22 mouse cellular contexts compared by ENCODE assay signal in the genomic region with DNA sequence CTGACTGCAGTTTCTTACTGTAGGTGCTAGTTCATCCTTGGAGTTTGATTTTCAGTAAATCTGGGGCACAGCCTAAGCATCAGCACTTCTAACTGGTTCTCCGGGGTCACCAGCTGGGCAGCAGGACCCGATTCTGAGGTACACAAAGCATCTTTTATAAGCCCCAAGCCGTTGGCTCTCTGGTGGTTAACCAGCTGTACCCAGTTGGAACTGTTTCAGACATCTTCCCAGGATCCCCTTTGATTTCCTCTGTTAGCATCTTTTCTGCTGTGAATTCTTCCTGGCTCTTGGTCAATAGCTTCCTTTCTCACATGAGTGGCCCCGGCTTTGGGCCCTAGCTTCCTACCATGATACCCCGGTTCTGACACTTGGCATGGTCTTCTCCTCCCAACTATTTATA. TPM values are rescaled to one million over a fixed set of nuclear protein-coding genes. Genes with fewer than 3 reads are reported as not detected.
DNase-seq lines count a peak whose midpoint lies in the region; ATAC-seq and TF ChIP-seq lines count a peak whose summit lies in the region.
"Had no signal": no experiment of that assay in that cellular context is flagged by ENCODE, and none has a peak within 500 bp of the region (broad histone marks: within the 10 kb centered on the region; RNA-seq: fewer than 3 reads in every experiment).

No protein-coding gene starts in this region.

- H3K4me2 ChIP-seq in hindbrain, embryonic 15.5 days: no peak overlapping the region
- H3K4me2 ChIP-seq in hindbrain, embryonic 13.5 days: no peak overlapping the region
- no peak overlapping the region for H3K4me2 ChIP-seq in limb, embryonic 12.5 days
- H3K4me2 ChIP-seq: forebrain, embryonic 12.5 days; limb, embryonic 13.5 days; liver, embryonic 13.5 days; lung, embryonic 15.5 days had no signal

- TF ChIP-seq POLR2A in brain, embryonic 14.5 days (IDR thresholded peaks at IDR 0.05; ENCODE audit: borderline replicate concordance, extremely low read depth, insufficient read depth, insufficient read length, poor library complexity, severe bottlenecking): no peak

- peak; percentile 62 to 64 for DNase-seq in cerebellum, postnatal 10 days
- DNase-seq in cerebellum, adult 9-10 months: no peak
- no peak for DNase-seq in limb, embryonic 10.5 days (ENCODE audit: low spot score)
- peak; percentile 69 for DNase-seq in brain, embryonic 14.5 days (ENCODE audit: low read depth)
- DNase-seq in thymus, adult 18-20 months: no peak
- DNase-seq: adrenal gland, postnatal 10 days; cerebellum, adult 11 months; gastrocnemius, postnatal 25 days; kidney, adult 11 months; liver, embryonic 13.5 days; lung, postnatal 4 days; right cerebral cortex, adult 18-20 months; thymus, postnatal 36 days had no signal

- peaks cover 15% of the 10 kb centered on the region; the same call in 1 of the 2 replicates for H3K4me1 ChIP-seq in hindbrain, embryonic 15.5 days (replicated peaks)
- H3K4me1 ChIP-seq in hindbrain, embryonic 13.5 days (replicated peaks): peaks cover 16% of the 10 kb centered on the region
- H3K4me1 ChIP-seq in limb, embryonic 12.5 days (replicated peaks): peaks cover 11% of the 10 kb centered on the region; the same call in 1 of the 2 replicates
- H3K4me1 ChIP-seq in limb, embryonic 10.5 days: peaks cover 12% of the 10 kb centered on the region
- H3K4me1 ChIP-seq: forebrain, embryonic 12.5 days; liver, embryonic 13.5 days; lung, embryonic 15.5 days had no signal

- H3K4me3 ChIP-seq in hindbrain, embryonic 15.5 days: no peak overlapping the region
- no peak overlapping the region for H3K4me3 ChIP-seq in hindbrain, embryonic 13.5 days
- H3K4me3 ChIP-seq in limb, embryonic 12.5 days (replicated peaks): no peak overlapping the region
- H3K4me3 ChIP-seq in limb, embryonic 10.5 days: no peak overlapping the region
- H3K4me3 ChIP-seq: forebrain, embryonic 12.5 days; left cerebral cortex, adult 2 months; limb, embryonic 13.5 days; liver, embryonic 13.5 days; lung, embryonic 15.5 days had no signal

- WGBS in hindbrain, embryonic 15.5 days: 48% methylated on average over 5 of the region's 5 CpGs
- WGBS in hindbrain, embryonic 13.5 days: 76% methylated on average over 5 of the region's 5 CpGs
- WGBS in limb, embryonic 12.5 days: 83% methylated on average over 5 of the region's 5 CpGs
- 90% methylated on average over 5 of the region's 5 CpGs for WGBS in limb, embryonic 10.5 days

- no peak overlapping the region for H3K9ac ChIP-seq in hindbrain, embryonic 15.5 days
- H3K9ac ChIP-seq in hindbrain, embryonic 13.5 days: no peak overlapping the region
- H3K9ac ChIP-seq in limb, embryonic 12.5 days (replicated peaks): no peak overlapping the region
- H3K9ac ChIP-seq: forebrain, embryonic 12.5 days; limb, embryonic 13.5 days; liver, embryonic 13.5 days; lung, embryonic 15.5 days had no signal

- H3K36me3 ChIP-seq in hindbrain, embryonic 15.5 days: no peaks in the 10 kb centered on the region
- no peaks in the 10 kb centered on the region for H3K36me3 ChIP-seq in hindbrain, embryonic 13.5 days
- H3K36me3 ChIP-seq in limb, embryonic 12.5 days: no peaks in the 10 kb centered on the region
- H3K36me3 ChIP-seq in limb, embryonic 10.5 days: no peaks in the 10 kb centered on the region
- H3K36me3 ChIP-seq: forebrain, embryonic 12.5 days; limb, embryonic 13.5 days; liver, embryonic 13.5 days; lung, embryonic 15.5 days had no signal

- peak; percentile 56 for ATAC-seq in hindbrain, embryonic 15.5 days (ENCODE audit: low FRiP score, low read depth)
- ATAC-seq in hindbrain, embryonic 13.5 days (ENCODE audit: low FRiP score): no peak
- no peak for ATAC-seq in limb, embryonic 12.5 days (ENCODE audit: insufficient number of reproducible peaks, insufficient read depth, low FRiP score, low TSS enrichment, low read depth)
- ATAC-seq: Patski had no signal

- no peak for TF ChIP-seq CTCF in brain, embryonic 14.5 days (IDR thresholded peaks at IDR 0.05; ENCODE audit: borderline replicate concordance, extremely low read depth, insufficient read depth, insufficient read length)

- H3K27ac ChIP-seq in hindbrain, embryonic 15.5 days (replicated peaks): no peak overlapping the region
- no peak overlapping the region for H3K27ac ChIP-seq in hindbrain, embryonic 13.5 days
- 0 out of 2 replicates have a peak overlapping the region, but pooled peaks have one; percentile 4 for H3K27ac ChIP-seq in limb, embryonic 12.5 days
- H3K27ac ChIP-seq in limb, embryonic 10.5 days: no peak overlapping the region
- H3K27ac ChIP-seq: forebrain, embryonic 12.5 days; left cerebral cortex, adult 2 months; limb, embryonic 13.5 days; liver, embryonic 13.5 days; lung, embryonic 15.5 days had no signal

- no peaks in the 10 kb centered on the region for H3K9me3 ChIP-seq in hindbrain, embryonic 15.5 days
- H3K9me3 ChIP-seq in hindbrain, embryonic 13.5 days: no peaks in the 10 kb centered on the region
- no peaks in the 10 kb centered on the region for H3K9me3 ChIP-seq in limb, embryonic 12.5 days
- H3K9me3 ChIP-seq in limb, embryonic 10.5 days (replicated peaks): no peaks in the 10 kb centered on the region
- H3K9me3 ChIP-seq: forebrain, embryonic 12.5 days; limb, embryonic 13.5 days; liver, embryonic 13.5 days; lung, embryonic 15.5 days had no signal

- H3K27me3 ChIP-seq in hindbrain, embryonic 15.5 days: no peaks in the 10 kb centered on the region
- H3K27me3 ChIP-seq in hindbrain, embryonic 13.5 days: no peaks in the 10 kb centered on the region
- H3K27me3 ChIP-seq in limb, embryonic 12.5 days: no peaks in the 10 kb centered on the region
- no peaks in the 10 kb centered on the region for H3K27me3 ChIP-seq in limb, embryonic 10.5 days (ENCODE audit: low read depth, poor library complexity, severe bottlenecking)
- H3K27me3 ChIP-seq: forebrain, embryonic 12.5 days; limb, embryonic 13.5 days; liver, embryonic 13.5 days; lung, embryonic 15.5 days had no signal

RNA-seq across cellular contexts. Expression of a gene that starts 26.6 kb away (rescaled TPM):
- 0.31 TPM in 1 of 2 replicates, not detected in the other for polyA plus RNA-seq in hindbrain, embryonic 15.5 days (2015; fragmentation: Nextera tagmentation; extraction: Ambion mirVana)
- not detected in 2 replicates for polyA plus RNA-seq in hindbrain, embryonic 13.5 days (2015; fragmentation: Nextera tagmentation; extraction: Ambion mirVana)
- 0.15 TPM in 1 of 2 replicates, not detected in the other for polyA plus RNA-seq in limb, embryonic 12.5 days (2016; fragmentation: Nextera tagmentation; extraction: Ambion mirVana)
- not detected in 2 replicates for polyA plus RNA-seq in limb, embryonic 10.5 days (2016; fragmentation: Nextera tagmentation; extraction: Ambion mirVana)
- 0.04 and 0.09 TPM in 2 replicates for polyA plus RNA-seq in brain, embryonic 14.5 days (2012; rRNA removed)
- polyA plus RNA-seq: forebrain, embryonic 12.5 days; large intestine, adult 2 months; liver, embryonic 13.5 days; Patski had no signal

Comparison
In these comparisons a context has a peak if more than half of its experiments do, and no peak if none do; other contexts are left out.
1. DNase-seq: peak in cerebellum, postnatal 10 days (2 of 2) and brain, embryonic 14.5 days (single experiment); none in cerebellum, adult 9-10 months (single experiment), limb, embryonic 10.5 days (single experiment) and thymus, adult 18-20 months (0 of 2).